Mouse (Mus musculus) Patski (cell line): ENCODE measurements around the gene Smok3b. TPM values are rescaled to one million over a fixed set of nuclear protein-coding genes. Genes with fewer than 3 reads are reported as not detected.
A peak's percentile ranks its signal among the peaks of the same experiment; 100 is the strongest.
"Not testable (repeated sequence)": the region's sequence is repeated elsewhere in the genome, so short reads cannot be mapped to it uniquely, and the experiment has no call there.

Source experiments
- ATAC-seq: fragments of 100-300 bp; one replicate; pipeline ENCODE4 v1.8.0; 2021
- CTCF ChIA-PET: fragments of 350-600 bp; sonication (Branson Sonifier 250); formaldehyde crosslinking; loops from one replicate; lab custom pipeline; 2022; ENCODE audit warnings: inconsistent platforms; lab: Charles Lee
- POLR2A ChIA-PET: fragments of 350-600 bp; sonication (Branson Sonifier 250); formaldehyde crosslinking; loops from one replicate; lab custom pipeline; 2022; ENCODE audit warnings: antibody characterized with exemption, inconsistent platforms; lab: Charles Lee
- DNase-seq: peaks from one replicate; pipeline ENCODE4 v3.0.0-alpha.2; 2011; ENCODE audit warnings: low read depth, low spot score
- H3K27me3 ChIP-seq: fragments of 371-371 bp; one replicate; pipeline ENCODE4 v1.5.1; 2021
- CTCF ChIP-seq: fragments of 100-300 bp; IDR thresholded peaks from one replicate; pipeline ENCODE4 v1.5.1; 2021
- in situ Hi-C: fragments of 300-500 bp; cut with MboI; formaldehyde crosslinking; loops from 3 replicates; pipeline ENCODE4 v1.11.1; 2018; ENCODE audit warnings: low pct_unique_long_range_greater_than_20kb, mixed read lengths
- polyA plus RNA-seq: library from polyadenylated mRNA; unstranded; gene quantifications from one replicate; pipeline ENCODE4 v1.2.3, GENCODE M21; 2021

The Smok3b gene
- not detected for polyA plus RNA-seq

- CTCF ChIA-PET, in situ Hi-C loops, ATAC-seq, H3K27me3 ChIP-seq, POLR2A ChIA-PET, DNase-seq: not testable (repeated sequence)
Observed at GRCm38 (mm10) chr5:138020961-138021479, at the start of gene Smok3b, which contains the start of gene Smok3a. Gene Smok3b, plus strand, starts transcription at chr5:138021429. Gene Smok3a, plus strand, starts transcription at chr5:138021261.

GRCm38 (mm10) chr5:137973161-137973560 lies 48.1 kb upstream of the Smok3b start:
- no peak for ATAC-seq
- no peak for DNase-seq
- peak; percentile 25 for TF ChIP-seq CTCF
- ChIA-PET POLR2A (no interaction called here), CTCF (interaction anchor here (0.9 to 1.4 kb wide), 3 partner anchors 16 to 75 kb away, joined by 3 to 4 read pairs (median 3); no protein-coding TSS in a partner anchor)
- in situ Hi-C loops: no loop called here
- peaks cover 16% of the 10 kb centered on the region for H3K27me3 ChIP-seq

GRCm38 (mm10) chr5:137973738-137974137 lies 47.5 kb upstream of the Smok3b start:
- POLR2A ChIA-PET: no interaction called here
- CTCF ChIA-PET: interaction anchor here (0.9 to 1.4 kb wide), 3 partner anchors 16 to 76 kb away, joined by 3 to 4 read pairs (median 3); no protein-coding TSS in a partner anchor
- DNase-seq (no peak), ATAC-seq (no peak)
- in situ Hi-C loops: no loop called here
- TF ChIP-seq CTCF: peak; percentile 66
- H3K27me3 ChIP-seq: peaks cover 19% of the 10 kb centered on the region

GRCm38 (mm10) chr5:137974724-137975123 lies 46.5 kb upstream of the Smok3b start:
- TF ChIP-seq CTCF: no peak
- H3K27me3 ChIP-seq: peaks cover 24% of the 10 kb centered on the region
- ChIA-PET CTCF (no interaction called here), POLR2A (no interaction called here)
- no peak for ATAC-seq
- no peak for DNase-seq
- in situ Hi-C loops: no loop called here

GRCm38 (mm10) chr5:137975434-137975833 lies 45.8 kb upstream of the Smok3b start:
- ATAC-seq (no peak), DNase-seq (no peak)
- in situ Hi-C loops: no loop called here
- peaks cover 24% of the 10 kb centered on the region for H3K27me3 ChIP-seq
- CTCF ChIA-PET: no interaction called here
- no peak for TF ChIP-seq CTCF
- POLR2A ChIA-PET: no interaction called here

- no peak for TF ChIP-seq CTCF
- ChIA-PET CTCF (no interaction called here), POLR2A (interaction anchor here (0.7 kb wide), 1 partner anchor 888 kb away, joined by 3 read pairs; no protein-coding TSS in a partner anchor)
- ATAC-seq (no peak), DNase-seq (no peak)
- in situ Hi-C loops: no loop called here
- peaks cover 24% of the 10 kb centered on the region for H3K27me3 ChIP-seq
Observed at GRCm38 (mm10) chr5:137977291-137977690, 43.9 kb upstream of the Smok3b start.

- DNase-seq (no peak), ATAC-seq (no peak)
- CTCF ChIA-PET: no interaction called here
- TF ChIP-seq CTCF: no peak
- H3K27me3 ChIP-seq: peaks cover 24% of the 10 kb centered on the region
- in situ Hi-C loops: no loop called here
- POLR2A ChIA-PET: no interaction called here
Observed at GRCm38 (mm10) chr5:137979081-137979480, 42.1 kb upstream of the Smok3b start.

GRCm38 (mm10) chr5:137981300-137981699 lies 39.9 kb upstream of the Smok3b start, which contains the start of gene Azgp1:
Gene Azgp1, plus strand, starts transcription at chr5:137981520.
- ATAC-seq (no peak), DNase-seq (no peak)
- peaks cover 19% of the 10 kb centered on the region for H3K27me3 ChIP-seq
- no peak for TF ChIP-seq CTCF
- ChIA-PET POLR2A (no interaction called here), CTCF (no interaction called here)
- in situ Hi-C loops: no loop called here

- ATAC-seq: no peak
- no peak for DNase-seq
- in situ Hi-C loops: no loop called here
- TF ChIP-seq CTCF: no peak
- no peaks in the 10 kb centered on the region for H3K27me3 ChIP-seq
- ChIA-PET POLR2A (interaction anchor here (0.6 kb wide), 1 partner anchor 1079 kb away, joined by 4 read pairs; no protein-coding TSS in a partner anchor), CTCF (no interaction called here)
Observed at GRCm38 (mm10) chr5:137986351-137986750, 34.9 kb upstream of the Smok3b start.

- TF ChIP-seq CTCF: no peak
- ATAC-seq (no peak), DNase-seq (no peak)
- ChIA-PET POLR2A (no interaction called here), CTCF (no interaction called here)
- no peaks in the 10 kb centered on the region for H3K27me3 ChIP-seq
- in situ Hi-C loops: no loop called here
Observed at GRCm38 (mm10) chr5:138009437-138009836, 11.8 kb upstream of the Smok3b start.

- no peak for DNase-seq
- in situ Hi-C loops: no loop called here
- TF ChIP-seq CTCF: no peak
- POLR2A ChIA-PET: no interaction called here
- no peaks in the 10 kb centered on the region for H3K27me3 ChIP-seq
- no peak for ATAC-seq
- CTCF ChIA-PET: no interaction called here
Observed at GRCm38 (mm10) chr5:138012382-138012781, 8.8 kb upstream of the Smok3b start.
